Mouse (Mus musculus) adrenal gland, adult 8-10 months (tissue): ENCODE measurements around the gene Arhgef12. TPM values are rescaled to one million over a fixed set of nuclear protein-coding genes. Genes with fewer than 3 reads are reported as not detected.

Experiments used
- total RNA-seq, 4 experiments: library from RNA; stranded (reverse); gene quantifications; 2 replicates each; pipeline ENCODE4 v1.2.4; 2022

The Arhgef12 gene
- total RNA-seq, 4 experiments from 2014 or later: 132 to 178 (median 164) TPM

Other genes starting within 250 kb of the Arhgef12 start
- 1 to 10 TPM; 2.1 to 3.1 (median 2.4) TPM for gene Grik4, start 162.7 kb downstream of the Arhgef12 start, total RNA-seq
- gene Tmem136, start 9.3 kb upstream of the Arhgef12 start, total RNA-seq: 10 to 100 TPM in 2 of 4 experiments, 1 to 10 TPM in 2; 6.6 to 15.3 (median 11.1) TPM
- under 1 TPM in 1 of 4 experiments, not detected in 3; 0.22 TPM for gene Pou2f3, start 103.1 kb upstream of the Arhgef12 start, total RNA-seq
- 10 to 100 TPM; 10.6 to 40.4 (median 26.8) TPM for gene Oaf, start 132.7 kb upstream of the Arhgef12 start, total RNA-seq
- gene Trim29, start 203.6 kb upstream of the Arhgef12 start, total RNA-seq: under 1 TPM; 0.16 to 0.37 (median 0.22) TPM